12 mouse cellular contexts compared by ENCODE assay signal in genomic region chr2:165396831-165397501, GRCm38 (mm10). TPM values are rescaled to one million over a fixed set of nuclear protein-coding genes. Genes with fewer than 3 reads are reported as not detected.
DNase-seq lines count a peak whose midpoint lies in the region; ATAC-seq and TF ChIP-seq lines count a peak whose summit lies in the region.
"Had no signal": no experiment of that assay in that cellular context is flagged by ENCODE, and none has a peak within 500 bp of the region (broad histone marks: within the 10 kb centered on the region; RNA-seq: fewer than 3 reads in every experiment).

No protein-coding gene starts in this region.

- intact Hi-C loops in gastrocnemius, adult 2 months (cut with DNase I), result no loop called here
- intact Hi-C loops in heart, postnatal 25 days (cut with DNase I), result no loop called here

- H3K27ac ChIP-seq in gastrocnemius, adult 2 months, result peak overlapping the region; percentile 89
- H3K27ac ChIP-seq in midbrain, embryonic 13.5 days, result peak overlapping the region; percentile 47; the same call in 1 of the 2 replicates

- DNase-seq in gastrocnemius, adult 2 months, result no peak
- no peak for DNase-seq in gastrocnemius, postnatal 10 days
- DNase-seq in embryo, embryonic 11 days, result peak; percentile 65
- DNase-seq in heart, postnatal 25 days (ENCODE audit: low spot score), result peak; percentile 39
- DNase-seq in urinary bladder, postnatal 25 days (ENCODE audit: low spot score), result no peak
- no peak for DNase-seq in layer of hippocampus, adult 11-12 months (ENCODE audit: low spot score)
- no peak for DNase-seq in right cerebral cortex, postnatal 4 days

- peak; percentile 39; the same call in 1 of the 2 replicates for ATAC-seq in midbrain, embryonic 13.5 days

- no peaks in the 10 kb centered on the region for H3K9me3 ChIP-seq in midbrain, embryonic 13.5 days

- 41% methylated on average over 20 of the region's 20 CpGs for WGBS in midbrain, embryonic 13.5 days

- no peak overlapping the region for H3K4me2 ChIP-seq in midbrain, embryonic 13.5 days (replicated peaks)

- H3K4me1 ChIP-seq in midbrain, embryonic 13.5 days (replicated peaks), result peaks cover 21% of the 10 kb centered on the region

- H3K27me3 ChIP-seq in midbrain, embryonic 13.5 days, result no peaks in the 10 kb centered on the region

- H3K4me3 ChIP-seq in gastrocnemius, adult 2 months, result peak overlapping the region; percentile 62
- H3K4me3 ChIP-seq in midbrain, embryonic 13.5 days (replicated peaks), result no peak overlapping the region

- no peaks in the 10 kb centered on the region for H3K36me3 ChIP-seq in midbrain, embryonic 13.5 days

- no peak for TF ChIP-seq CTCF in gastrocnemius, adult 2 months (IDR thresholded peaks at IDR 0.05)

- no peak overlapping the region; the same call in 1 of the 2 replicates for H3K9ac ChIP-seq in midbrain, embryonic 13.5 days (replicated peaks)

RNA-seq across cellular contexts. Expression of gene Ocstamp, which starts 3.2 kb away (rescaled TPM):
- total RNA-seq in gastrocnemius, adult 2 months (2021), result under 1 TPM in 1 of 2 experiments, not detected in 1; 0.11 TPM
- 1 to 10 TPM in 1 of 2 experiments, under 1 TPM in 1; 0.14 to 1.3 TPM for total RNA-seq in gastrocnemius, postnatal 10 days (2021)
- under 1 TPM in 1 of 2 experiments, not detected in 1; 0.06 TPM for total RNA-seq in heart, postnatal 25 days (2021)
- not detected in 2 replicates for polyA plus RNA-seq in midbrain, embryonic 13.5 days (2015; fragmentation: Nextera tagmentation; extraction: Ambion mirVana)
- total RNA-seq: hematopoietic stem cell, adult 5-6 weeks; neutrophil, adult 5-6 weeks had no signal
- polyA plus RNA-seq: brain, embryonic 14.5 days; C2C12 had no signal

RNA-seq across cellular contexts. Expression of gene Zfp334, which starts 8.9 kb away (rescaled TPM):
- total RNA-seq in gastrocnemius, adult 2 months (2021), result 1 to 10 TPM; 2.3 TPM
- 1 to 10 TPM; 2.8 to 3.9 TPM for total RNA-seq in gastrocnemius, postnatal 10 days (2021)
- total RNA-seq in heart, postnatal 25 days (2021), result 1 to 10 TPM; 2.2 to 2.4 TPM
- 14.1 and 14.5 TPM in 2 replicates for polyA plus RNA-seq in midbrain, embryonic 13.5 days (2015; fragmentation: Nextera tagmentation; extraction: Ambion mirVana)
- total RNA-seq: hematopoietic stem cell, adult 5-6 weeks; neutrophil, adult 5-6 weeks had no signal

RNA-seq across cellular contexts. Expression of gene Zfp663, which starts 28.4 kb away (rescaled TPM):
- total RNA-seq in gastrocnemius, adult 2 months (2021), result not detected
- total RNA-seq in gastrocnemius, postnatal 10 days (2021), result under 1 TPM in 1 of 2 experiments, not detected in 1; 0.23 TPM
- total RNA-seq in heart, postnatal 25 days (2021), result not detected
- polyA plus RNA-seq in midbrain, embryonic 13.5 days (2015; fragmentation: Nextera tagmentation; extraction: Ambion mirVana), result 10.4 and 10.5 TPM in 2 replicates
- total RNA-seq: hematopoietic stem cell, adult 5-6 weeks; neutrophil, adult 5-6 weeks had no signal
- polyA plus RNA-seq: C2C12 had no signal

Comparison
In these comparisons a context has a peak if more than half of its experiments do, and no peak if none do; other contexts are left out.
1. DNase-seq: peak in embryo, embryonic 11 days (single experiment) and heart, postnatal 25 days (single experiment); none in gastrocnemius, adult 2 months (single experiment), gastrocnemius, postnatal 10 days (single experiment), urinary bladder, postnatal 25 days (single experiment), layer of hippocampus, adult 11-12 months (single experiment) and right cerebral cortex, postnatal 4 days (single experiment).